Mouse (Mus musculus): ENCODE data around the gene Fst.

Gene Fst

GRCm38 (mm10) chr13:114412326-114412725 lies 46.4 kb downstream of the Fst start:
- DNase-seq (ENCODE audit: low spot score), result no peak

- DNase-seq (ENCODE audit: low spot score), result no peak
These were observed 51.9 kb downstream of the Fst start for GRCm38 (mm10) chr13:114406866-114407265.

GRCm38 (mm10) chr13:114406424-114406823 lies 52.3 kb downstream of the Fst start:
- DNase-seq (ENCODE audit: low spot score), result no peak

- no peak for DNase-seq (ENCODE audit: low spot score)
These were observed 53.5 kb downstream of the Fst start for GRCm38 (mm10) chr13:114405100-114405715.
